Mouse (Mus musculus): ENCODE results near the gene Dync1li2. TPM values are rescaled to one million over a fixed set of nuclear protein-coding genes. Genes with fewer than 3 reads are reported as not detected.

The Dync1li2 gene
- total and polyA plus RNA-seq, 3 experiments, result 12.7 to 22.8 (median 14.3) TPM

DNA sequence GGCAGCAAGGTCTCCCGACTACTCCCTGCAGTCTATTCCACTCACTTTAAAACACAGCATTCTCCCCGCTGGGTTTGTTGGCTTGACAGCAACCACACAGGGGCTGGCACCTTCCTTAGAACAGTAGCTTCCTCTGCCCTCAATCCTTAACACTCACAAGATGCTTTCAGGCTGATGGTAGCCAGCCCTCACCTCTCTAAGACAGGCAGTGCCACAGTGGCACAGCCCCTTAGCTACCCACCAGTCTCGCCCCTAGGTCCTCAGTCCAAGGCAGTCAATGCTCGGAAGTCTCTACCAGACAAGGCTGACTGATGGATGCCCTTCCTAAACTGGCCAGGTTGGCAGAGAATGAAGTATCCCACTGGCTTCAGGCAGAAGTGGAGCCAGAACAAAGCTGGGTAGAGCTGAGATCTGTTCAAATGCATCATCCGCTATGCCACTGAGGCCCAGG, 61.9 kb downstream of the Dync1li2 start:
- H3K4me2 ChIP-seq (ENCODE audit: insufficient read depth, low read depth, poor library complexity, severe bottlenecking), result no peak overlapping the region
- TF ChIP-seq KAT2A (IDR thresholded peaks at IDR 0.05; ENCODE audit: insufficient replicate concordance, low read length), result no peak
- no peak for TF ChIP-seq MAX (IDR thresholded peaks at IDR 0.05; ENCODE audit: low read length)
- no peak for TF ChIP-seq EP300 (IDR thresholded peaks at IDR 0.05; ENCODE audit: low read length)
- no peak for TF ChIP-seq PAX5 (IDR thresholded peaks at IDR 0.05; ENCODE audit: low read length)
- TF ChIP-seq JUN (IDR thresholded peaks at IDR 0.05; ENCODE audit: insufficient read depth, low read depth, low read length), result no peak
- TF ChIP-seq IRF4 (IDR thresholded peaks at IDR 0.05; ENCODE audit: low read depth, low read length), result no peak
- no peaks in the 10 kb centered on the region for H3K79me2 ChIP-seq (replicated peaks; ENCODE audit: control insufficient read depth, extremely low read depth, insufficient read depth, poor library complexity, severe bottlenecking)
- no peak overlapping the region for H3K27ac ChIP-seq (ENCODE audit: insufficient read depth, low read depth)
- H3K9me3 ChIP-seq (replicated peaks; ENCODE audit: low read length), result no peaks in the 10 kb centered on the region
- dilution Hi-C loops (cut with MboI; ENCODE audit: extremely low pct_ligation_motif_present, extremely low pct_unique_long_range_greater_than_20kb, low sequenced_read_pairs) (no loop called here), in situ Hi-C loops (cut with MboI; ENCODE audit: low pct_ligation_motif_present, low pct_unique_long_range_greater_than_20kb, low sequenced_read_pairs) (no loop called here)
- no peak for DNase-seq (ENCODE audit: extremely low read depth)
- no peaks in the 10 kb centered on the region for H3K36me3 ChIP-seq (replicated peaks in 1 of 2; ENCODE audit: control insufficient read depth in 1 of 2, insufficient read depth in 1 of 2, low read length in 1 of 2)
- H3K9ac ChIP-seq (ENCODE audit: insufficient read depth, low read depth), result no peak overlapping the region
- peaks cover 7 to 31% of the 10 kb centered on the region in 2 experiments; a peak in 3 of 4 replicates for H3K4me1 ChIP-seq (ENCODE audit: control insufficient read depth in 1 of 2, insufficient read depth in 2 of 2)
- H3K27me3 ChIP-seq (replicated peaks), result no peaks in the 10 kb centered on the region
- no peak overlapping the region for H3K4me3 ChIP-seq (replicated peaks in 1 of 3; ENCODE audit: low read depth in 2 of 3, low read length in 2 of 3, poor library complexity in 1 of 3)

DNA sequence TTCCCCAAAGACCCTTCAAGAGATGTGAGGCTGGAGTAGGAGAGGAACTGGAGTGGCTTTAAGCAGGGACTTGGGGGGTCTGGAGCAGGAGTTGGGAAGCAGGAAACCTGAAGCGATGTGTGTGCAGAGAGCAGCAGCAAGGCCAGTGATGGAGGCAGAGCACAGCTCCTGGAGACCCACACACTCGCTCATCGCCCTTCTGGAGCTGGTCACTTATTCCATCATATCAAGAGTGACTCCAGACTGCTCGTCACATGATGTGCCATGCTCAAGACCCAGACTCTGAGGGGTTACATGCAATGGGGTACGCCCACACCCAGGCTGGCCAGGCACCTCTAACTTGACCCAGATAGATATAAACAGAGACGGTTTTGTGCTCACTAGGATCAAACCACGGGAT, 62.6 kb downstream of the Dync1li2 start:
- H3K79me2 ChIP-seq (replicated peaks; ENCODE audit: control insufficient read depth, extremely low read depth, insufficient read depth, poor library complexity, severe bottlenecking), result no peaks in the 10 kb centered on the region
- no peak overlapping the region for H3K9ac ChIP-seq (ENCODE audit: insufficient read depth, low read depth)
- dilution Hi-C loops (cut with MboI; ENCODE audit: extremely low pct_ligation_motif_present, extremely low pct_unique_long_range_greater_than_20kb, low sequenced_read_pairs) (no loop called here), in situ Hi-C loops (cut with MboI; ENCODE audit: low pct_ligation_motif_present, low pct_unique_long_range_greater_than_20kb, low sequenced_read_pairs) (no loop called here)
- H3K27me3 ChIP-seq (replicated peaks), result no peaks in the 10 kb centered on the region
- no peak for DNase-seq (ENCODE audit: extremely low read depth)
- H3K4me3 ChIP-seq (replicated peaks in 1 of 3; ENCODE audit: low read depth in 2 of 3, low read length in 2 of 3, poor library complexity in 1 of 3), result no peak overlapping the region
- H3K4me1 ChIP-seq (ENCODE audit: control insufficient read depth in 1 of 2, insufficient read depth in 2 of 2), result peaks cover 10 to 38% of the 10 kb centered on the region in 2 experiments; a peak in 3 of 4 replicates
- TF ChIP-seq USF2 (conservative IDR thresholded peaks at IDR 0.05; ENCODE audit: low read depth, low read length), result no peak
- TF ChIP-seq POLR2AphosphoS2 (IDR thresholded peaks at IDR 0.05; ENCODE audit: low read depth, low read length), result no peak
- no peak for TF ChIP-seq NELFE (IDR thresholded peaks at IDR 0.05; ENCODE audit: low read depth, low read length)
- no peak for TF ChIP-seq ZNF384 (IDR thresholded peaks at IDR 0.05; ENCODE audit: low read depth, low read length)
- TF ChIP-seq RCOR1 (conservative IDR thresholded peaks at IDR 0.05; ENCODE audit: low read depth, low read length), result no peak
- TF ChIP-seq ZMIZ1 (IDR thresholded peaks at IDR 0.05; ENCODE audit: low read depth, low read length), result no peak
- no peak for TF ChIP-seq RAD21 (IDR thresholded peaks at IDR 0.05; ENCODE audit: low read depth, low read length)
- no peak for TF ChIP-seq MAX (IDR thresholded peaks at IDR 0.05; ENCODE audit: low read length)
- TF ChIP-seq ELF1 (IDR thresholded peaks at IDR 0.05; ENCODE audit: low read depth, low read length), result no peak
- H3K9me3 ChIP-seq (replicated peaks; ENCODE audit: low read length), result no peaks in the 10 kb centered on the region
- H3K36me3 ChIP-seq (replicated peaks in 1 of 2; ENCODE audit: control insufficient read depth in 1 of 2, insufficient read depth in 1 of 2, low read length in 1 of 2), result no peaks in the 10 kb centered on the region
- no peak overlapping the region for H3K4me2 ChIP-seq (ENCODE audit: insufficient read depth, low read depth, poor library complexity, severe bottlenecking)
- H3K27ac ChIP-seq (ENCODE audit: insufficient read depth, low read depth), result no peak overlapping the region

All from CH12.LX (cell line).